Mouse (Mus musculus) 416B (cell line): ENCODE results near the gene Magea8.
"Not testable (repeated sequence)": the region's sequence is repeated elsewhere in the genome, so short reads cannot be mapped to it uniquely, and the experiment has no call there.

Source experiments
- DNase-seq: peaks from one replicate; pipeline ENCODE4 v3.0.0; 2011; ENCODE audit warnings: low read depth

Gene Magea8

DNA sequence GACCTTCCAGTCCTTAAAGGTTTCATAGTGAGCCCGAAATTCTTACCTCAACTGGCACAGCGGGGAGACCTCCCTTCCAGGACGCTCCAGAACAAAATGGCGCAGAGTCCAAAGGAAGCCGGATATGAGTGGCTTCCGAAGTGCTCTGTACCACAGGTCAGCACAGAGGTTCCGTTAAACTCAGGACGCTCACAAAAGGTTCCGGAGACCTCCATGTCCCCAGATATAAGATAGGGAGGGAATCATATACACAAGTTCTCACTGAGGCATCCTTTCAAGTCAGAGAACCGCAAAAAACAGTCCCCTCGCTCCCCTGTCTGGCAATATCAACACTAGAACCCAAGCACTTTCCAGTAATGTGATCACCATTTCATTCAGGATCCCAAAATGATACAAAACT is at the start of gene Magea8:
Magea8 (minus strand) TSS at position 101 of the 400 bp plus-strand sequence.
- DNase-seq, result not testable (repeated sequence)

DNA sequence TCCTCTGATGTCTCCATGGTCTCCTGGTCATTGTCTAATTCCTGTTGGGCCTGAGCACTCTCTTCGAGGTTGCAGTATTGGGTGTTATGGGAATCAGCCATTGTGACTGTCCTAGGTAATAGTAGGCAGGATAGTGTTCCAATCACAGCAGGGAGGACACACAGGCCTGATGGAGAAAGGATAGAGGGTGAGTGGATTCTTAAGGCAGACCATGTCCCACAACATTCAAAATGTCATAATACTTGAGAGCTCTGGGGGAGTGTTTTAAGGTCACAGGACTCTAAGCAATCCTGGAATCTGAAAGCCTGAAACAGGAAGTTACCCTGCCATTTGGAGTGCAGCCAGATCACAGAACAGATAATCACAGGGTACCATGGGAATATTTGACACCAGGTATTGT is 46.2 kb downstream of the Magea8 start, which contains the start of gene Magea3:
Magea3 (minus strand) TSS at position 101 of the 400 bp plus-strand sequence.
- DNase-seq, result not testable (repeated sequence)

- DNase-seq, result not testable (repeated sequence)
These were observed 59.8 kb downstream of the Magea8 start, which contains the start of gene Magea6 for GRCm38 (mm10) chrX:154935887-154936286. TSS of gene Magea6 (minus strand) at chrX:154935987.
